Mouse (Mus musculus) bone marrow macrophage, adult 2 months (primary cell): ENCODE data around the gene Sp6. TPM values are rescaled to one million over a fixed set of nuclear protein-coding genes. Genes with fewer than 3 reads are reported as not detected.

Source experiments
- H3K27ac ChIP-seq: 2 replicates; pipeline ENCODE4 v1.5.1; 2012; ENCODE audit warnings: low read depth, low read length; ENCODE audit not compliant: insufficient read depth
- H3K4me1 ChIP-seq: 2 replicates; pipeline ENCODE4 v1.6.1; 2012; ENCODE audit warnings: low read length; ENCODE audit not compliant: control insufficient read depth, insufficient read depth
- H3K4me3 ChIP-seq: 2 replicates; pipeline ENCODE4 v1.5.1; 2012; ENCODE audit warnings: mild to moderate bottlenecking, low read length, moderate library complexity; ENCODE audit not compliant: insufficient read depth
- CTCF ChIP-seq: IDR thresholded peaks from 2 replicates; pipeline ENCODE4 v1.5.1; 2012; ENCODE audit warnings: low read depth, mild to moderate bottlenecking, low read length, moderate library complexity
- POLR2A ChIP-seq: IDR thresholded peaks from 2 replicates; pipeline ENCODE4 v1.6.1; 2012; ENCODE audit warnings: mild to moderate bottlenecking, low read depth, low read length, borderline replicate concordance
- polyA plus RNA-seq: library from polyadenylated mRNA; stranded (reverse); fragments of >200 nt; gene quantifications from 2 replicates; pipeline ENCODE4 v1.2.4, GENCODE M21; 2012; ENCODE audit not compliant: missing spikeins, insufficient read depth, insufficient read length

Gene Sp6
- polyA plus RNA-seq, 1 experiment, result 0.31 TPM

DNA sequence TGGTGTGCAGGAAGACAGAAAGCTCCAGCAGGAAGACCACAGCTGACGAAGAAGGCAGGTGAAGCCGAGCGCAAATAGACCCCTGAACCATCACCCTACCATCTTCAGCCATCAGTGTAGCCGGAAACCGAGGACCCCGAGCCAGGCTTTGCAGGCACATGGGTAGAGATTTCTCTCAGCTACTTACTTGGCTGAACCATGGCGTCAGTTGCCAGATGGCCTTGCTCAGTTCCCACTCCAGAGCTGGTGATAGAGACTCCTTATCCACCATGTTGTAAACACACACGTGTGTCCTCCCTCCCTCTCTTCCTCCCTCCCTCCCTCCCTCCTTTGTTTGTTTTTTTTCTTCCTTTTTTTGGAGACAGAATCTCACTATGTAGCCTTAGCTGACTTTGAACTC lies 61.0 kb downstream of the Sp6 start:
- Histone ChIP-seq H3K4me1 (no peaks in the 10 kb centered on the region), H3K27ac (no peak overlapping the region), H3K4me3 (no peak overlapping the region)
- TF ChIP-seq POLR2A (no peak), CTCF (no peak)

Other genes starting within 250 kb of the Sp6 start
- 37.0 and 37.8 TPM in 2 replicates for gene Snx11, start 235.8 kb upstream of the Sp6 start, polyA plus RNA-seq
- 51.4 and 57.5 TPM in 2 replicates for gene Cbx1, start 224.3 kb upstream of the Sp6 start, polyA plus RNA-seq
- 105 and 106 TPM in 2 replicates for gene Nfe2l1, start 183.4 kb upstream of the Sp6 start, polyA plus RNA-seq
- gene Copz2, start 163.5 kb upstream of the Sp6 start, polyA plus RNA-seq, result 20.2 and 24.7 TPM in 2 replicates
- 26.3 and 30.0 TPM in 2 replicates for gene Cdk5rap3, start 96.9 kb upstream of the Sp6 start, polyA plus RNA-seq
- gene Prr15l, start 85.3 kb upstream of the Sp6 start, polyA plus RNA-seq, result not detected in 2 replicates
- 17.5 and 18.1 TPM in 2 replicates for gene Pnpo, start 69.4 kb upstream of the Sp6 start, polyA plus RNA-seq
- 18.1 and 22.3 TPM in 2 replicates for gene Sp2, start 30.4 kb upstream of the Sp6 start, polyA plus RNA-seq
- gene Scrn2, start 16.5 kb downstream of the Sp6 start, polyA plus RNA-seq, result 1.5 and 2.2 TPM in 2 replicates
- gene Lrrc46, start 28.0 kb downstream of the Sp6 start, polyA plus RNA-seq, result not detected in 2 replicates
- 32.2 and 34.0 TPM in 2 replicates for gene Mrpl10, start 28.2 kb downstream of the Sp6 start, polyA plus RNA-seq
- 8.5 and 9.2 TPM in 2 replicates for gene Osbpl7, start 37.2 kb downstream of the Sp6 start, polyA plus RNA-seq
- gene Tbx21, start 101.9 kb downstream of the Sp6 start, polyA plus RNA-seq, result not detected in 2 replicates
- 36.7 and 39.2 TPM in 2 replicates for gene Tbkbp1, start 138.1 kb downstream of the Sp6 start, polyA plus RNA-seq
- gene Kpnb1, start 174.5 kb downstream of the Sp6 start, polyA plus RNA-seq, result 84.9 and 87.9 TPM in 2 replicates